Comparison of ENCODE assay signal across 8 mouse cellular contexts in the genomic region with DNA sequence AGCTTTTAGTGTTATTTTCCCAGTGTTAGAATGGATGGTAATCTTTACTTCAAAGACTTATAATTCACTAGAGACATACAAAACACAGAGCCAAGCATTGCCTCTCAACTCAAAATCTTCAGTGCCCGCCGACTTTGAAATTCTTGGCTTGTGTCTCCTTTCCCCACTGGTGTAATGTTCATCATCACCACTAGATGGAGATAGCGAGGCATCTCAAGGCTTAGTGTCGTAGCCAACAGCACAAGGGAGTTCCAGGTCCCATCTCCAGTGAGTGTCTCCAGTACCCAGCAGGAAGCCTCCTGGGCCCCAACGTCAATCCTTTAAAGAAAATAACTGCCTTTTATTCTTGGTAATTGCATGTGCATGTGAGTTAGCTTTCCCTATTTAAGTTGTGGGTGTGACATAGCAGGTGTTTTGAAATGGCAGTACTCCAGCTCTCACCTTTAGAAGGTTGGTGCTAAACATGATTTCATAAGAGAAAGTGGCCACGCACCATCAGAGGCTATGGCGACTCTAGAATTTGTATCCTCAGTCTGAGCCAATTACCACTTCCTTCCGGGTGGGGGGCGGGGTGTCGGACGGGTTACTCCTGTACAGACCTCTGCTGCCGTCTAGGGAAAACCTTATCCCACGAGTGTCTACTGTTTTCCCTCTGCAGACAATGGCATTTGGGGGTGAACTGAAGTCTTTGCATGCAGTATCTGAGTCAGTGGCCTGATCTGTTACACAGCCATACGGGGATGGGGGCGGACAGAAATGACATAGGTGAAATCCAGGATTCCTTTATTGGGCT.
A peak's percentile ranks its signal among the peaks of the same experiment; 100 is the strongest.
DNase-seq lines count a peak whose midpoint lies in the region; ATAC-seq and TF ChIP-seq lines count a peak whose summit lies in the region.

No protein-coding gene starts in this region.

- 30% methylated on average over 15 of the region's 15 CpGs for WGBS in heart, embryonic 15.5 days
- WGBS in liver, postnatal 0 days (ENCODE audit: insufficient replicate concordance) = 18% methylated on average over 15 of the region's 15 CpGs
- 41% methylated on average over 15 of the region's 15 CpGs for WGBS in neural tube, embryonic 14.5 days

- H3K27me3 ChIP-seq in E14TG2a.4 (ENCODE audit: insufficient read depth, low read length) = peaks cover 28% of the 10 kb centered on the region
- peaks cover 19% of the 10 kb centered on the region for H3K27me3 ChIP-seq in heart, embryonic 15.5 days
- H3K27me3 ChIP-seq in liver, postnatal 0 days (ENCODE audit: insufficient read depth, low read length) = peaks cover 9% of the 10 kb centered on the region
- no peaks in the 10 kb centered on the region for H3K27me3 ChIP-seq in neural tube, embryonic 14.5 days (ENCODE audit: control insufficient read depth, insufficient read depth, low read length)

- H3K9ac ChIP-seq in heart, embryonic 15.5 days = no peak overlapping the region
- H3K9ac ChIP-seq in liver, postnatal 0 days (replicated peaks) = no peak overlapping the region
- no peak overlapping the region for H3K9ac ChIP-seq in neural tube, embryonic 14.5 days (replicated peaks; ENCODE audit: low read depth, low read length)

- DNase-seq in adrenal gland, postnatal 14 days = peak; percentile 77
- DNase-seq in layer of hippocampus, adult 11-12 months (ENCODE audit: low spot score) = peak; percentile 84
- peak; percentile 55 for DNase-seq in liver, postnatal 0 days
- peak; percentile 72 for DNase-seq in thymus, postnatal 25 days

- 0 out of 2 replicates have a peak overlapping the region, but pooled peaks have one; percentile 4 for H3K4me2 ChIP-seq in heart, embryonic 15.5 days
- H3K4me2 ChIP-seq in liver, postnatal 0 days (ENCODE audit: low read depth, low read length) = peak overlapping the region; percentile 33; the same call in 1 of the 2 replicates
- H3K4me2 ChIP-seq in neural tube, embryonic 14.5 days (ENCODE audit: low read depth, low read length) = no peak overlapping the region

- no peak for ATAC-seq in heart, embryonic 15.5 days (replicated peaks; ENCODE audit: insufficient number of reproducible peaks, insufficient read depth, low FRiP score, low read depth)
- peak; percentile 29 for ATAC-seq in liver, postnatal 0 days
- ATAC-seq in neural tube, embryonic 14.5 days (ENCODE audit: low read depth) = peak; percentile 12

- H3K4me1 ChIP-seq in E14TG2a.4 (replicated peaks; ENCODE audit: low read depth, low read length) = peaks cover 8% of the 10 kb centered on the region; the same call in 1 of the 2 replicates
- H3K4me1 ChIP-seq in embryonic fibroblast, embryonic 13.5 days (ENCODE audit: control insufficient read depth, insufficient read depth, low read length) = no peaks in the 10 kb centered on the region
- peaks cover 11% of the 10 kb centered on the region for H3K4me1 ChIP-seq in heart, embryonic 15.5 days (replicated peaks)
- no peaks in the 10 kb centered on the region for H3K4me1 ChIP-seq in liver, postnatal 0 days (ENCODE audit: insufficient read depth)
- peaks cover 9% of the 10 kb centered on the region; the same call in 1 of the 2 replicates for H3K4me1 ChIP-seq in neural tube, embryonic 14.5 days (ENCODE audit: control insufficient read depth, insufficient read depth, low read length)

- H3K27ac ChIP-seq in embryonic fibroblast, embryonic 13.5 days (ENCODE audit: insufficient read depth, low read length) = no peak overlapping the region
- no peak overlapping the region for H3K27ac ChIP-seq in heart, embryonic 15.5 days
- no peak overlapping the region for H3K27ac ChIP-seq in liver, postnatal 0 days (ENCODE audit: low read depth)
- H3K27ac ChIP-seq in neural tube, embryonic 14.5 days (ENCODE audit: low read depth, low read length) = no peak overlapping the region

- H3K36me3 ChIP-seq in E14TG2a.4 (ENCODE audit: insufficient read depth, low read length) = no peaks in the 10 kb centered on the region
- H3K36me3 ChIP-seq in heart, embryonic 15.5 days = no peaks in the 10 kb centered on the region
- no peaks in the 10 kb centered on the region for H3K36me3 ChIP-seq in liver, postnatal 0 days (replicated peaks; ENCODE audit: insufficient read depth, low read length)
- H3K36me3 ChIP-seq in neural tube, embryonic 14.5 days (ENCODE audit: control insufficient read depth, insufficient read depth, low read length) = no peaks in the 10 kb centered on the region

- no peaks in the 10 kb centered on the region for H3K9me3 ChIP-seq in E14TG2a.4 (ENCODE audit: low read length)
- H3K9me3 ChIP-seq in heart, embryonic 15.5 days (replicated peaks) = no peaks in the 10 kb centered on the region
- H3K9me3 ChIP-seq in liver, postnatal 0 days (ENCODE audit: low read length) = no peaks in the 10 kb centered on the region
- no peaks in the 10 kb centered on the region for H3K9me3 ChIP-seq in neural tube, embryonic 14.5 days (ENCODE audit: control insufficient read depth, low read length)

- peak; percentile 94 for TF ChIP-seq CTCF in E14TG2a.4 (conservative IDR thresholded peaks at IDR 0.05; ENCODE audit: low read length)
- TF ChIP-seq CTCF in embryonic fibroblast, embryonic 13.5 days (IDR thresholded peaks at IDR 0.05; ENCODE audit: borderline replicate concordance, insufficient read depth, low read length) = peak; percentile 69; the same call in 1 of the 2 replicates
- peak; percentile 96 for TF ChIP-seq CTCF in liver, postnatal 0 days (IDR thresholded peaks at IDR 0.05; ENCODE audit: low read depth)

- H3K4me3 ChIP-seq in E14TG2a.4 (replicated peaks; ENCODE audit: low read length) = no peak overlapping the region
- no peak overlapping the region for H3K4me3 ChIP-seq in embryonic fibroblast, embryonic 13.5 days (ENCODE audit: insufficient read depth, low read length)
- no peak overlapping the region for H3K4me3 ChIP-seq in heart, embryonic 15.5 days
- no peak overlapping the region for H3K4me3 ChIP-seq in liver, postnatal 0 days (ENCODE audit: low read depth, low read length)
- H3K4me3 ChIP-seq in neural tube, embryonic 14.5 days (ENCODE audit: low read depth, low read length) = no peak overlapping the region

- TF ChIP-seq POLR2A in embryonic fibroblast, embryonic 13.5 days (IDR thresholded peaks at IDR 0.05; ENCODE audit: low read depth, low read length) = no peak

- no peak for TF ChIP-seq EP300 in liver, postnatal 0 days (IDR thresholded peaks at IDR 0.05; ENCODE audit: low read depth)
